Mouse (Mus musculus): Measurements from ENCODE around the gene Miga2.
A peak's percentile ranks its signal among the peaks of the same experiment; 100 is the strongest.

Gene Miga2

GRCm38 (mm10) chr2:30363773-30364650 is at the start of gene Miga2:
TSS of gene Miga2 (plus strand) at chr2:30364233.
- DNase-seq (ENCODE audit: low read depth, low spot score): peak; percentile 99

GRCm38 (mm10) chr2:30316136-30316535 is 47.9 kb upstream of the Miga2 start:
- peak; percentile 11 for DNase-seq (ENCODE audit: low read depth, low spot score)

GRCm38 (mm10) chr2:30316955-30317354 is 47.1 kb upstream of the Miga2 start:
- DNase-seq (ENCODE audit: low read depth, low spot score): no peak

GRCm38 (mm10) chr2:30319260-30319659 is 44.8 kb upstream of the Miga2 start:
- no peak for DNase-seq (ENCODE audit: low read depth, low spot score)

GRCm38 (mm10) chr2:30323111-30323510 is 40.9 kb upstream of the Miga2 start:
- DNase-seq (ENCODE audit: low read depth, low spot score): no peak

- no peak for DNase-seq (ENCODE audit: low read depth, low spot score)
Measured at GRCm38 (mm10) chr2:30325296-30325695, 38.7 kb upstream of the Miga2 start.

GRCm38 (mm10) chr2:30327276-30327675 is 36.8 kb upstream of the Miga2 start:
- DNase-seq (ENCODE audit: low read depth, low spot score): no peak

GRCm38 (mm10) chr2:30328791-30329190 is 35.2 kb upstream of the Miga2 start:
- no peak for DNase-seq (ENCODE audit: low read depth, low spot score)

- DNase-seq (ENCODE audit: low read depth, low spot score): no peak
Measured at GRCm38 (mm10) chr2:30335324-30335723, 28.7 kb upstream of the Miga2 start.

- DNase-seq (ENCODE audit: low read depth, low spot score): no peak
Measured at GRCm38 (mm10) chr2:30336174-30336915, 27.7 kb upstream of the Miga2 start.

- DNase-seq (ENCODE audit: low read depth, low spot score): no peak
Measured at GRCm38 (mm10) chr2:30337179-30337578, 26.9 kb upstream of the Miga2 start.

- DNase-seq (ENCODE audit: low read depth, low spot score): no peak
Measured at GRCm38 (mm10) chr2:30342061-30342460, 22.0 kb upstream of the Miga2 start.

GRCm38 (mm10) chr2:30342544-30342943 is 21.5 kb upstream of the Miga2 start:
- no peak for DNase-seq (ENCODE audit: low read depth, low spot score)

GRCm38 (mm10) chr2:30343601-30344137 is 20.4 kb upstream of the Miga2 start:
- no peak for DNase-seq (ENCODE audit: low read depth, low spot score)

- DNase-seq (ENCODE audit: low read depth, low spot score): no peak
Measured at GRCm38 (mm10) chr2:30345971-30346676, 17.9 kb upstream of the Miga2 start.

GRCm38 (mm10) chr2:30349196-30349595 is 14.8 kb upstream of the Miga2 start:
- no peak for DNase-seq (ENCODE audit: low read depth, low spot score)

GRCm38 (mm10) chr2:30351149-30351548 is 12.9 kb upstream of the Miga2 start:
- no peak for DNase-seq (ENCODE audit: low read depth, low spot score)

GRCm38 (mm10) chr2:30355861-30356260 is 8.2 kb upstream of the Miga2 start:
- DNase-seq (ENCODE audit: low read depth, low spot score): no peak

GRCm38 (mm10) chr2:30356266-30356665 is 7.8 kb upstream of the Miga2 start:
- no peak for DNase-seq (ENCODE audit: low read depth, low spot score)

- DNase-seq (ENCODE audit: low read depth, low spot score): no peak
Measured at GRCm38 (mm10) chr2:30356906-30357305, 7.1 kb upstream of the Miga2 start.

GRCm38 (mm10) chr2:30357552-30358510 is 6.2 kb upstream of the Miga2 start:
- DNase-seq (ENCODE audit: low read depth, low spot score): peak; percentile 12

Data from A20 (cell line).